Mouse (Mus musculus) liver, embryonic 14.5 days (tissue): ENCODE results near the gene Ppp2r5d. TPM values are rescaled to one million over a fixed set of nuclear protein-coding genes. Genes with fewer than 3 reads are reported as not detected.

Experiments
- ATAC-seq: fragments of 200-750 bp; cut with Nextera tagmentation; 2 replicates; pipeline ENCODE4 v1.8.0; 2017; ENCODE audit warnings: moderate number of reproducible peaks, mild to moderate bottlenecking, moderate library complexity; ENCODE audit not compliant: insufficient read depth
- DNase-seq, 3 experiments: peaks; one replicate each; pipeline ENCODE4 v3.0.0-alpha.2; 2012 to 2013; ENCODE audit warnings: low read depth in 3 of 3, low spot score in 3 of 3
- H3K27ac ChIP-seq: fragments of 300-500 bp; sonication (generic); 2 replicates; pipeline ENCODE4 v1.5.1; 2014; ENCODE audit warnings: moderate library complexity, mild to moderate bottlenecking, control low read depth, inconsistent platforms
- H3K27me3 ChIP-seq: fragments of 300-500 bp; sonication (generic); 2 replicates; pipeline ENCODE4 v1.6.1; 2014; ENCODE audit warnings: mild to moderate bottlenecking, low read length, moderate library complexity; ENCODE audit not compliant: control insufficient read depth, insufficient read depth
- H3K36me3 ChIP-seq: fragments of 300-500 bp; sonication (generic); replicated peaks from 2 replicates; pipeline ENCODE4 v1.6.1; 2014; ENCODE audit warnings: low read depth; ENCODE audit not compliant: control insufficient read depth, insufficient read depth
- H3K4me1 ChIP-seq, 2 experiments: fragments of 200-500 bp in 1 of 2; fragments of 300-500 bp in 1 of 2; sonication (generic) in 1 of 2; replicated peaks; 2 replicates each; pipeline ENCODE4 v1.6.1; 2012 to 2014; ENCODE audit warnings: antibody characterized with exemption in 1 of 2, inconsistent platforms in 1 of 2, low read length in 1 of 2; ENCODE audit not compliant: control insufficient read depth in 2 of 2, insufficient read depth in 2 of 2
- H3K4me2 ChIP-seq: fragments of 300-500 bp; sonication (generic); 2 replicates; pipeline ENCODE4 v1.6.1; 2014; ENCODE audit warnings: low read depth, mild to moderate bottlenecking, control low read depth, moderate library complexity
- H3K4me3 ChIP-seq, 2 experiments: fragments of 200-500 bp in 1 of 2; fragments of 300-500 bp in 1 of 2; sonication (generic) in 1 of 2; 2 replicates each; pipeline ENCODE4 v1.5.1; 2012 to 2014; ENCODE audit warnings: low read depth in 2 of 2, low read length in 2 of 2, mild to moderate bottlenecking in 2 of 2, control low read depth in 1 of 2, inconsistent platforms in 1 of 2, moderate library complexity in 1 of 2; ENCODE audit not compliant: insufficient read depth in 1 of 2
- H3K9ac ChIP-seq: fragments of 300-500 bp; sonication (generic); replicated peaks from 2 replicates; pipeline ENCODE4 v1.6.1; 2014; ENCODE audit warnings: mild to moderate bottlenecking, control low read depth, moderate library complexity
- H3K9me3 ChIP-seq: fragments of 300-500 bp; sonication (generic); 2 replicates; pipeline ENCODE4 v1.6.1; 2016; ENCODE audit warnings: low read length, mixed read lengths; ENCODE audit not compliant: control insufficient read depth
- CTCF ChIP-seq: IDR thresholded peaks from 2 replicates; pipeline ENCODE4 v1.5.1; 2016; ENCODE audit warnings: antibody characterized with exemption, low read depth, control low read depth
- EP300 ChIP-seq: IDR thresholded peaks from 2 replicates; pipeline ENCODE4 v1.6.1; 2016; ENCODE audit warnings: antibody characterized with exemption, low read depth
- WGBS: fragments of 180-500 bp; shearing (Covaris S2); extraction: QIAGEN DNeasy Blood & Tissue Kit; methylation state at CpG from one replicate; pipeline ENCODE4 v1.1.7; 2014; ENCODE audit not compliant: insufficient replicate concordance; 5-methylcytosine and 5-hydroxymethylcytosine counted together
- polyA plus RNA-seq, 2 experiments: library from polyadenylated mRNA; depleted of rRNA in 1 of 2; stranded (reverse) in 1 of 2; unstranded in 1 of 2; fragments of >200 nt; fragmentation: Nextera tagmentation in 1 of 2; extraction: Ambion mirVana in 1 of 2; gene quantifications; 2 replicates each; pipeline versions ENCODE4 v1.2.1 to v1.2.3; 2012 to 2014

Gene Ppp2r5d
- polyA plus RNA-seq, 2 experiments: 23.6 to 24.1 TPM

DNA sequence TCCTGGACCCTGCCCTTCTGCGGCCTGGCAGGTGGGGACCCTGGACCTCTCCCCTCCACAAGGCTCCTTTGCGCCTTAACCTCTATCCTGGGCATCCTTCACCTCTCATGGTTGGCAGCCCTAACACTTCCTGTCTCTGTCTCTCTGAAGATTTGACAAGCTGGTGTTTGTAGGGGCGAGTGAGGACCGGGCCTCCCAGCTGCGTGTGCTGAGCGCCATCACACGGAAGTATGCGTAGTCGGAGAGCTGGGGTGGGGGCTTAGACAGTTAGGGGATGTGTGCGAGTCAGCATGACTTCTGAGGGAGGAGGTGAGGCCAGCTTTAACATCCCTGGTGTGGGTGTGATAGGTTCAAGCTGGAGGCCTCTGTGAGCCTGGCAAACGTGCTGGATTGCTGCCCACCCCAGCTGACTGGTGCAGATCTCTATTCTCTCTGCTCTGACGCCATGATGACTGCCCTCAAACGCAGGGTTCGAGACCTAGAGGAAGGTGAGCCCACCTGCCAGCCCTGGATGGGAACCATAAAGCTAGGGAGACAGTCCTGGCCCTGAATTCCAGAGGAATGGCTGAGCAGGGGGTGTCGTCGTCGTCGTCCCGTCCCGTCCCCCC, 19.7 kb upstream of the Ppp2r5d start:
- no peak for ATAC-seq
- Histone ChIP-seq H3K36me3 (peaks cover 2% of the 10 kb centered on the region; the same call in 1 of the 2 replicates), H3K9ac (no peak overlapping the region), H3K4me3 (no peak overlapping the region), H3K27me3 (no peaks in the 10 kb centered on the region; the same call in 1 of the 2 replicates), H3K9me3 (no peaks in the 10 kb centered on the region), H3K27ac (no peak overlapping the region), H3K4me1 (no peaks in the 10 kb centered on the region), H3K4me2 (no peak overlapping the region)
- no peak for TF ChIP-seq CTCF
- TF ChIP-seq EP300: no peak
- 75% methylated on average over 17 of the region's 20 CpGs for WGBS
- no peak for DNase-seq

GRCm38 (mm10) chr17:46721077-46721476, 16.2 kb upstream of the Ppp2r5d start:
- H3K4me2 ChIP-seq: no peak overlapping the region
- ATAC-seq: no peak
- no peak overlapping the region for H3K27ac ChIP-seq
- DNase-seq: no peak
- H3K9me3 ChIP-seq: no peaks in the 10 kb centered on the region
- no peak overlapping the region for H3K4me3 ChIP-seq
- H3K36me3 ChIP-seq: peaks cover 2% of the 10 kb centered on the region; the same call in 1 of the 2 replicates
- no peaks in the 10 kb centered on the region for H3K27me3 ChIP-seq
- TF ChIP-seq EP300: no peak
- no peak for TF ChIP-seq CTCF
- no peak overlapping the region for H3K9ac ChIP-seq
- H3K4me1 ChIP-seq: no peaks in the 10 kb centered on the region
- 78% methylated on average over 7 of the region's 7 CpGs for WGBS

- DNase-seq (peak in 1 of 3 experiments; percentile 39), ATAC-seq (no peak)
- H3K27ac ChIP-seq: no peak overlapping the region
- H3K4me2 ChIP-seq: no peak overlapping the region
- H3K27me3 ChIP-seq: no peaks in the 10 kb centered on the region
- H3K4me3 ChIP-seq: no peak overlapping the region
- H3K4me1 ChIP-seq: peaks cover 3 to 8% of the 10 kb centered on the region in 2 experiments; a peak in 3 of 4 replicates
- 0 out of 2 replicates have a peak, but pooled peaks have one; percentile 9 for TF ChIP-seq CTCF
- no peak for TF ChIP-seq EP300
- 82% methylated on average over 11 of the region's 11 CpGs for WGBS
- H3K9me3 ChIP-seq: no peaks in the 10 kb centered on the region
- H3K9ac ChIP-seq: no peak overlapping the region
- peaks cover 12% of the 10 kb centered on the region for H3K36me3 ChIP-seq
Measured at GRCm38 (mm10) chr17:46714756-46715481, 10.0 kb upstream of the Ppp2r5d start.

DNA sequence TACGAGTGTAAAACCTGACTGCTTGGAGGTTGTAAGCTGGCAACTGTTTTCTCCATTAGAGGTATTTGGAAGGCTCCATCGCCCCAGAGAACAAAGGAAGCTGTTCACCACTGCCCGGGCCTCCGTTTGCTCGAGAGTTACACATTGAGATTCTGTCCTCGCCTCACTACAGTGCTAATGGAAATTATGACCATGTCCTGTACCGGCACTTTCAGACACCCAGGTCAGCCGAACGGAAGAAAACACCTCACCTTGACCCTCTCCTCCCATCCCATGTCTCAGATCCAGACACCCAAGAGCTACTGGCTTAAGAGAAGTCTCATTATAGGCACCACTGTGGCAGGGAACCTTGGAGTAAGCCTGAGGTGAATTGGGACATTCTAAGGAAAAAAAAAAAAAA, 8.9 kb upstream of the Ppp2r5d start:
- no peaks in the 10 kb centered on the region for H3K9me3 ChIP-seq
- WGBS: 87% methylated on average over 9 of the region's 9 CpGs
- no peaks in the 10 kb centered on the region for H3K27me3 ChIP-seq
- H3K4me1 ChIP-seq: peaks cover 3 to 8% of the 10 kb centered on the region in 2 experiments; a peak in 3 of 4 replicates
- H3K9ac ChIP-seq: no peak overlapping the region
- H3K27ac ChIP-seq: no peak overlapping the region
- H3K4me2 ChIP-seq: no peak overlapping the region
- no peak overlapping the region for H3K4me3 ChIP-seq
- H3K36me3 ChIP-seq: peaks cover 12% of the 10 kb centered on the region
- ATAC-seq: no peak
- TF ChIP-seq EP300 (no peak), CTCF (no peak)
- no peak for DNase-seq

DNA sequence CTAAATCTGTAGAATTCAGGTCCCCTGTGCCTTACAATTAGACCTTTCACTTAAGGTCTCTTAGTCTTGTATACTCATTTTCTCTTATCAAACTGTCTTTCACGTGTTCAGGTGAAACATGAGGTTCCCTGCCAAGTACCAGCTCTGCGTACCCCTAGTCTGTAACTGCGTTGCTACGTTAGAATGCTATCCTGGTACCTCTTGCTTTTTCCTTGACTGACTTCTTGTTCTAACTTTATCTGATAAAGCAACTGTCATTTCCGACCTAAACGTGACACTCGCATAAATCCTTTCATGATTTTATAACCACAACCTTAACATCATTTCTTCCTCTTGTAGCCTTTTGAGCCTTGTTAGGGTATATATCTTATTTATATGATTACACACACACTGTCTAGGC, 7.5 kb upstream of the Ppp2r5d start:
- 14% methylated on average over 7 of the region's 7 CpGs for WGBS
- DNase-seq (no peak), ATAC-seq (no peak)
- Histone ChIP-seq H3K36me3 (peaks cover 12% of the 10 kb centered on the region), H3K27ac (no peak overlapping the region), H3K27me3 (no peaks in the 10 kb centered on the region), H3K4me1 (peaks cover 3 to 8% of the 10 kb centered on the region in 2 experiments; a peak in 3 of 4 replicates), H3K4me3 (peak overlapping the region; percentile 78 to 97), H3K9ac (peak overlapping the region; percentile 71), H3K4me2 (peak overlapping the region; percentile 92), H3K9me3 (no peaks in the 10 kb centered on the region)
- TF ChIP-seq CTCF: no peak
- TF ChIP-seq EP300: no peak
